Mouse (Mus musculus): ENCODE measurements at regions not wholly inside any gene's neighbourhood (a gene's known extent, or its start where the extent isn't known, plus 50 kb on each side); places are given as distances from the start of the nearest gene placed in this dataset.

- no peak for DNase-seq (ENCODE audit: low spot score)
These were observed 331.7 kb upstream of the Tmc3 start for GRCm38 (mm10) chr7:83253001-83253400.

GRCm38 (mm10) chr7:83253432-83253831 lies 331.3 kb upstream of the Tmc3 start:
- no peak for DNase-seq (ENCODE audit: low spot score)

GRCm38 (mm10) chr7:83254411-83254810 lies 330.3 kb upstream of the Tmc3 start:
- DNase-seq (ENCODE audit: low spot score), result no peak

GRCm38 (mm10) chr7:83256236-83256784 lies 328.4 kb upstream of the Tmc3 start:
- no peak for DNase-seq (ENCODE audit: low spot score)

- no peak for DNase-seq (ENCODE audit: low spot score)
These were observed 326.3 kb upstream of the Tmc3 start for GRCm38 (mm10) chr7:83258363-83258916.

GRCm38 (mm10) chr7:83261489-83261888 lies 323.2 kb upstream of the Tmc3 start:
- no peak for DNase-seq (ENCODE audit: low spot score)

- DNase-seq (ENCODE audit: low spot score), result no peak
These were observed 294.6 kb upstream of the Tmc3 start for GRCm38 (mm10) chr7:83289915-83290773.

GRCm38 (mm10) chr7:83307112-83307511 lies 277.6 kb upstream of the Tmc3 start:
- no peak for DNase-seq (ENCODE audit: low spot score)

GRCm38 (mm10) chr7:83312172-83312571 lies 272.6 kb upstream of the Tmc3 start:
- DNase-seq (ENCODE audit: low spot score), result no peak

- no peak for DNase-seq (ENCODE audit: low spot score)
These were observed 254.8 kb upstream of the Tmc3 start for GRCm38 (mm10) chr7:83329809-83330412.

- no peak for DNase-seq (ENCODE audit: low spot score)
These were observed 237.5 kb upstream of the Tmc3 start for GRCm38 (mm10) chr7:83347103-83347754.

GRCm38 (mm10) chr7:83369191-83369590 lies 215.5 kb upstream of the Tmc3 start:
- DNase-seq (ENCODE audit: low spot score), result no peak

- no peak for DNase-seq (ENCODE audit: low spot score)
These were observed 215.1 kb upstream of the Tmc3 start for GRCm38 (mm10) chr7:83369605-83370004.

GRCm38 (mm10) chr7:83376826-83377225 lies 207.9 kb upstream of the Tmc3 start:
- no peak for DNase-seq (ENCODE audit: low spot score)

GRCm38 (mm10) chr7:83381381-83382181 lies 203.1 kb upstream of the Tmc3 start:
- DNase-seq (ENCODE audit: low spot score), result peak; percentile 41

- peak; percentile 70 for DNase-seq (ENCODE audit: low spot score)
These were observed 201.8 kb upstream of the Tmc3 start for GRCm38 (mm10) chr7:83382803-83383363.

GRCm38 (mm10) chr7:83391388-83391787 lies 193.3 kb upstream of the Tmc3 start:
- no peak for DNase-seq (ENCODE audit: low spot score)

GRCm38 (mm10) chr7:83392181-83392580 lies 192.5 kb upstream of the Tmc3 start:
- no peak for DNase-seq (ENCODE audit: low spot score)

- no peak for DNase-seq (ENCODE audit: low spot score)
These were observed 192.1 kb upstream of the Tmc3 start for GRCm38 (mm10) chr7:83392625-83393024.

- DNase-seq (ENCODE audit: low spot score), result no peak
These were observed 190.6 kb upstream of the Tmc3 start for GRCm38 (mm10) chr7:83394156-83394555.

GRCm38 (mm10) chr7:83399668-83400067 lies 185.1 kb upstream of the Tmc3 start:
- no peak for DNase-seq (ENCODE audit: low spot score)
